Mouse (Mus musculus): ENCODE measurements at regions not wholly inside any gene's neighbourhood (a gene's known extent, or its start where the extent isn't known, plus 50 kb on each side); places are given as distances from the start of the nearest gene placed in this dataset.

GRCm38 (mm10) chr3:140059102-140059501 is 853.6 kb downstream of the Stpg2 start:
- Histone ChIP-seq H3K4me3 (ENCODE audit: low read depth, low read length) (no peak overlapping the region), H3K27ac (ENCODE audit: low read depth, low read length) (no peak overlapping the region), H3K27me3 (ENCODE audit: control insufficient read depth, insufficient read depth, low read length) (no peaks in the 10 kb centered on the region), H3K9me3 (ENCODE audit: control insufficient read depth, low read length) (no peaks in the 10 kb centered on the region), H3K4me1 (replicated peaks; ENCODE audit: control insufficient read depth, insufficient read depth, low read length) (no peaks in the 10 kb centered on the region), H3K36me3 (ENCODE audit: control insufficient read depth, insufficient read depth, low read length) (no peaks in the 10 kb centered on the region), H3K4me2 (ENCODE audit: low read depth, low read length, severe bottlenecking) (no peak overlapping the region), H3K9ac (ENCODE audit: low read length) (no peak overlapping the region)
- DNase-seq (ENCODE audit: low spot score) (no peak), ATAC-seq (replicated peaks; ENCODE audit: low FRiP score) (no peak)
- 84% methylated on average over 3 of the region's 3 CpGs for WGBS

- no peak overlapping the region for H3K27ac ChIP-seq (ENCODE audit: low read depth, low read length)
- no peak overlapping the region for H3K4me3 ChIP-seq (ENCODE audit: low read depth, low read length)
- H3K9me3 ChIP-seq (ENCODE audit: control insufficient read depth, low read length), result no peaks in the 10 kb centered on the region
- WGBS, result 83% methylated on average over 4 of the region's 4 CpGs
- ATAC-seq (replicated peaks; ENCODE audit: low FRiP score) (no peak), DNase-seq (ENCODE audit: low spot score) (no peak)
- no peak overlapping the region for H3K9ac ChIP-seq (ENCODE audit: low read length)
- no peak overlapping the region for H3K4me2 ChIP-seq (ENCODE audit: low read depth, low read length, severe bottlenecking)
- no peaks in the 10 kb centered on the region for H3K4me1 ChIP-seq (replicated peaks; ENCODE audit: control insufficient read depth, insufficient read depth, low read length)
- no peaks in the 10 kb centered on the region for H3K36me3 ChIP-seq (ENCODE audit: control insufficient read depth, insufficient read depth, low read length)
- H3K27me3 ChIP-seq (ENCODE audit: control insufficient read depth, insufficient read depth, low read length), result no peaks in the 10 kb centered on the region
Observed at GRCm38 (mm10) chr3:140059522-140060110, 854.1 kb downstream of the Stpg2 start.

- Histone ChIP-seq H3K4me1 (replicated peaks; ENCODE audit: control insufficient read depth, insufficient read depth, low read length) (no peaks in the 10 kb centered on the region), H3K4me3 (ENCODE audit: low read depth, low read length) (no peak overlapping the region), H3K9ac (ENCODE audit: low read length) (no peak overlapping the region), H3K27ac (ENCODE audit: low read depth, low read length) (no peak overlapping the region), H3K4me2 (ENCODE audit: low read depth, low read length, severe bottlenecking) (no peak overlapping the region), H3K27me3 (ENCODE audit: control insufficient read depth, insufficient read depth, low read length) (no peaks in the 10 kb centered on the region), H3K36me3 (ENCODE audit: control insufficient read depth, insufficient read depth, low read length) (no peaks in the 10 kb centered on the region), H3K9me3 (ENCODE audit: control insufficient read depth, low read length) (no peaks in the 10 kb centered on the region)
- ATAC-seq (replicated peaks; ENCODE audit: low FRiP score), result no peak
- 91% methylated on average over 10 of the region's 10 CpGs for WGBS
- no peak for DNase-seq (ENCODE audit: low spot score)
Observed at GRCm38 (mm10) chr3:140061769-140062381, 856.4 kb downstream of the Stpg2 start.

GRCm38 (mm10) chr3:140062880-140063279 is 857.4 kb downstream of the Stpg2 start:
- DNase-seq (ENCODE audit: low spot score) (no peak), ATAC-seq (replicated peaks; ENCODE audit: low FRiP score) (no peak)
- H3K27ac ChIP-seq (ENCODE audit: low read depth, low read length), result no peak overlapping the region
- H3K4me2 ChIP-seq (ENCODE audit: low read depth, low read length, severe bottlenecking), result no peak overlapping the region
- H3K4me3 ChIP-seq (ENCODE audit: low read depth, low read length), result no peak overlapping the region
- H3K27me3 ChIP-seq (ENCODE audit: control insufficient read depth, insufficient read depth, low read length), result no peaks in the 10 kb centered on the region
- 92% methylated on average over 5 of the region's 5 CpGs for WGBS
- no peaks in the 10 kb centered on the region for H3K4me1 ChIP-seq (replicated peaks; ENCODE audit: control insufficient read depth, insufficient read depth, low read length)
- H3K9ac ChIP-seq (ENCODE audit: low read length), result no peak overlapping the region
- no peaks in the 10 kb centered on the region for H3K9me3 ChIP-seq (ENCODE audit: control insufficient read depth, low read length)
- H3K36me3 ChIP-seq (ENCODE audit: control insufficient read depth, insufficient read depth, low read length), result no peaks in the 10 kb centered on the region

- Histone ChIP-seq H3K4me1 (replicated peaks; ENCODE audit: control insufficient read depth, insufficient read depth, low read length) (no peaks in the 10 kb centered on the region), H3K36me3 (ENCODE audit: control insufficient read depth, insufficient read depth, low read length) (no peaks in the 10 kb centered on the region), H3K4me2 (ENCODE audit: low read depth, low read length, severe bottlenecking) (no peak overlapping the region), H3K27me3 (ENCODE audit: control insufficient read depth, insufficient read depth, low read length) (no peaks in the 10 kb centered on the region), H3K27ac (ENCODE audit: low read depth, low read length) (no peak overlapping the region), H3K9me3 (ENCODE audit: control insufficient read depth, low read length) (no peaks in the 10 kb centered on the region), H3K9ac (ENCODE audit: low read length) (no peak overlapping the region), H3K4me3 (ENCODE audit: low read depth, low read length) (no peak overlapping the region)
- 80% methylated on average over 3 of the region's 3 CpGs for WGBS
- ATAC-seq (replicated peaks; ENCODE audit: low FRiP score) (no peak), DNase-seq (ENCODE audit: low spot score) (no peak)
Observed at GRCm38 (mm10) chr3:140084333-140084732, 878.8 kb downstream of the Stpg2 start.

- Histone ChIP-seq H3K27ac (ENCODE audit: low read depth, low read length) (no peak overlapping the region), H3K4me1 (replicated peaks; ENCODE audit: control insufficient read depth, insufficient read depth, low read length) (no peaks in the 10 kb centered on the region), H3K36me3 (ENCODE audit: control insufficient read depth, insufficient read depth, low read length) (no peaks in the 10 kb centered on the region), H3K4me2 (ENCODE audit: low read depth, low read length, severe bottlenecking) (no peak overlapping the region), H3K27me3 (ENCODE audit: control insufficient read depth, insufficient read depth, low read length) (no peaks in the 10 kb centered on the region), H3K9ac (ENCODE audit: low read length) (no peak overlapping the region), H3K9me3 (ENCODE audit: control insufficient read depth, low read length) (no peaks in the 10 kb centered on the region), H3K4me3 (ENCODE audit: low read depth, low read length) (no peak overlapping the region)
- ATAC-seq (replicated peaks; ENCODE audit: low FRiP score) (no peak), DNase-seq (ENCODE audit: low spot score) (no peak)
- WGBS, result 95% methylated on average over 3 of the region's 3 CpGs
Observed at GRCm38 (mm10) chr3:140085385-140085784, 879.9 kb downstream of the Stpg2 start.

- no peaks in the 10 kb centered on the region for H3K27me3 ChIP-seq (ENCODE audit: control insufficient read depth, insufficient read depth, low read length)
- no peak overlapping the region for H3K4me2 ChIP-seq (ENCODE audit: low read depth, low read length, severe bottlenecking)
- no peak overlapping the region for H3K9ac ChIP-seq (ENCODE audit: low read length)
- DNase-seq (ENCODE audit: low spot score) (no peak), ATAC-seq (replicated peaks; ENCODE audit: low FRiP score) (no peak)
- H3K9me3 ChIP-seq (ENCODE audit: control insufficient read depth, low read length), result no peaks in the 10 kb centered on the region
- no peaks in the 10 kb centered on the region for H3K4me1 ChIP-seq (replicated peaks; ENCODE audit: control insufficient read depth, insufficient read depth, low read length)
- H3K4me3 ChIP-seq (ENCODE audit: low read depth, low read length), result no peak overlapping the region
- H3K36me3 ChIP-seq (ENCODE audit: control insufficient read depth, insufficient read depth, low read length), result no peaks in the 10 kb centered on the region
- 86% methylated on average over 3 of the region's 3 CpGs for WGBS
- no peak overlapping the region for H3K27ac ChIP-seq (ENCODE audit: low read depth, low read length)
Observed at GRCm38 (mm10) chr3:140088019-140088418, 882.5 kb downstream of the Stpg2 start.

GRCm38 (mm10) chr3:140091900-140092299 is 886.4 kb downstream of the Stpg2 start:
- no peaks in the 10 kb centered on the region for H3K4me1 ChIP-seq (replicated peaks; ENCODE audit: control insufficient read depth, insufficient read depth, low read length)
- H3K27ac ChIP-seq (ENCODE audit: low read depth, low read length), result no peak overlapping the region
- ATAC-seq (replicated peaks; ENCODE audit: low FRiP score), result no peak
- no peaks in the 10 kb centered on the region for H3K9me3 ChIP-seq (ENCODE audit: control insufficient read depth, low read length)
- H3K36me3 ChIP-seq (ENCODE audit: control insufficient read depth, insufficient read depth, low read length), result no peaks in the 10 kb centered on the region
- no peak overlapping the region for H3K4me2 ChIP-seq (ENCODE audit: low read depth, low read length, severe bottlenecking)
- DNase-seq (ENCODE audit: low spot score), result no peak
- 82% methylated on average over 2 of the region's 2 CpGs for WGBS
- no peak overlapping the region for H3K9ac ChIP-seq (ENCODE audit: low read length)
- H3K4me3 ChIP-seq (ENCODE audit: low read depth, low read length), result no peak overlapping the region
- no peaks in the 10 kb centered on the region for H3K27me3 ChIP-seq (ENCODE audit: control insufficient read depth, insufficient read depth, low read length)

- Histone ChIP-seq H3K9ac (ENCODE audit: low read length) (no peak overlapping the region), H3K27me3 (ENCODE audit: control insufficient read depth, insufficient read depth, low read length) (no peaks in the 10 kb centered on the region), H3K4me2 (ENCODE audit: low read depth, low read length, severe bottlenecking) (no peak overlapping the region), H3K36me3 (ENCODE audit: control insufficient read depth, insufficient read depth, low read length) (no peaks in the 10 kb centered on the region), H3K4me1 (replicated peaks; ENCODE audit: control insufficient read depth, insufficient read depth, low read length) (no peaks in the 10 kb centered on the region), H3K4me3 (ENCODE audit: low read depth, low read length) (no peak overlapping the region), H3K9me3 (ENCODE audit: control insufficient read depth, low read length) (no peaks in the 10 kb centered on the region), H3K27ac (ENCODE audit: low read depth, low read length) (no peak overlapping the region)
- ATAC-seq (replicated peaks; ENCODE audit: low FRiP score) (no peak), DNase-seq (ENCODE audit: low spot score) (no peak)
Observed at GRCm38 (mm10) chr3:140096854-140097540, 891.5 kb downstream of the Stpg2 start.

Data from forebrain, embryonic 11.5 days (tissue).